Mouse (Mus musculus): ENCODE measurements around the gene Rsph10b. TPM values are rescaled to one million over a fixed set of nuclear protein-coding genes. Genes with fewer than 3 reads are reported as not detected.

Gene Rsph10b
- total RNA-seq, 2 experiments from 2014 or later = 0.32 TPM; not detected in 1

DNA sequence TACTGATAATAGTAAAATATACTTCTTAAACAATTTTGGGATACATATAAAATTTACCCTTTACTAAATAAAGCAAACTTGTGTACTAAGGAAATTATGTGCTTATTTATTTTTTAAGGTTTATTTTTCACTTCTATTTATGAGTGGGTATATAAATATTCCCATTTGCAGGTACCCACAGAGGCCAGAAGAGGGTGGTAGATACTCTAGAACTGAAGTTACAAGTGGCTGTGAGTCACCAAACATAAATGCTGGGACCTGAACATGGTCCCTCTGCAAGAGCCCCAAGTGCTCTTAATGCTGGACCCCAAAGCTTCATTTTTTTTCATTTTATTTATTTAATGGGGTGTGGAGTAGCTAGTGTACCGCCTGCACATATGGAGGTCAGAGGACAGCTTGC lies 1.0 kb downstream of the Rsph10b start:
- 0 out of 2 replicates have a peak, but pooled peaks have one; percentile 37 for ATAC-seq (replicated peaks; ENCODE audit: poor library complexity)

DNA sequence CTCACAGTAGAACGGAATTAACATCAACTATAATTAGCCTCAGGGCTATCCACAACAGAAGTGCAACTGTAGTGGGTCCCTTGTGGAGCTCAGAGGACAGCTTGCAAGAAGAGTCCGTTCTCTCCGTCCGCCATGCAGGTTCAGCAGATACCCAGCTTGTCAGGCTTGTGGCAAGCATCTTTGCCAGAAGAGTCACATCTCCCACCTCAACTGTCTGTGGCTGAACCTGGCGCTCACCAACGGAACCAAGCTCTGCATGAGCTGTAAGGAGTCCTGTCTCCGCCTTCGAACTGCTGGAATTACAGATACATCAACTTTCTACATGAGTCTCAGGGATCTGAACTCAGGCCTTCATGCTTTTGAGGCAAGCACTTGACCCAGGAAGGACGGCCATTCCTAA lies 3.3 kb downstream of the Rsph10b start:
- no peak for ATAC-seq (replicated peaks; ENCODE audit: poor library complexity)

DNA sequence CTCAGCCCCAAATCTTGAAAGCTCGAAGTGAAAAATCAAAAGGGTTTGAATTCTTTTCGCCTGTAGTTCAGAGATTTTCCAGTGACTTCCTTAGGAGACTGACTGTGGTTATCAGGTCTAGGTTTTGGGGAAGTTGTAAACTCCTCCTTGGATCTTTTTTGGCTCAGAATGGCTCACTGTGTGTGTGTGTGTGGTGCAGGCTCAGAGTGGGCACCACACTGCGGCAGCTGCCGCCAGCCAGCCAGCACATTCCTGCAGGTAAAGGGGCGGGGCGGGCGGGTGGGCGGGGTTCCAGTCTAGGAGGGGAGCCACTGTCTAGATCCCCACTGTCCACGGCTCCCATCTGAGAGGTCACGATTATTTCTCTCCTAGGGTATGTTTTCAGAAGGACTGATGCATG lies 8.8 kb downstream of the Rsph10b start:
- ATAC-seq (replicated peaks; ENCODE audit: poor library complexity) = 0 out of 2 replicates have a peak, but pooled peaks have one; percentile 37

DNA sequence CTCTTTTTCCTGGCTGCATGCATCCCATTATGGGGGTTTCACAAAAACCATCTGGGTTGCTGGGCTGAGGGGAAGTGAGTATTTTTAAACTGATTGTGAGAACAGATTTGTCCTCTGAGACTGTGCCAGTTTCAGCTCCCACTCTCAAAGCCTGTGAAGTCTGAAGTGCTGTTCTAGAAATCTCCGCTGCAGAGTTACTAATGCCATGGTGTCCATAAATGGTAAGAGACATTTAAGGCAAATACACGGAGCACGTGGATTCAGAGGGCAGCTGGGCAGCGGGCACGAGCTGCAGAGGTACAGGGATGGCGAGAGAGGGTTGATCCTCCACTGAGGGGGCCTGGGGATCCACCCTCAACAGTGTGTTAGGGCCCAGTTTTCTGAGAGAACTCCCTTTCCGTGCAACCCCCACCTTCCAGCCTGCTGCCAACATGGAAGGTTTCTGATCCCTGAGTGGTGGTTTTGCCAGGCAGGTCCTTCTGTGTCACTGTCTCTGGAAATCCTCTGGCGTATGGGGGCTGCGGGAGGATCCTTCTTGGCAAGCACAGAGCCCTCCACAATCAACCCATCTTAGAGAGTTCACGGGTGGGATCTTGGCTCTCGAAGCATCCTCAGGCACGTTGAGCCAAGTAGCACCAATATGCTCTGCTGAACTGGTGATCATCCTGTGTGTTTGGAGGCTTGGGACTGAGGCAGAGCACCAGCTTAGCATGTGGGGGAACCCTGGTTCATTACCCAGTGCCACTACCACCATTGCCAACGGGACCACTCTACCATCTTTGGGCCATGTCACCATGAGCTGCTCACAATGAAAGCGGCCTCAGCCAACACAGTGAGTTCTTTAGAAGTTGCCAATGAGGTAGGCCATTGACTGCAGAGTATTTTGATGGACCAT lies 10.6 kb downstream of the Rsph10b start:
- no peak for ATAC-seq (replicated peaks; ENCODE audit: poor library complexity)

DNA sequence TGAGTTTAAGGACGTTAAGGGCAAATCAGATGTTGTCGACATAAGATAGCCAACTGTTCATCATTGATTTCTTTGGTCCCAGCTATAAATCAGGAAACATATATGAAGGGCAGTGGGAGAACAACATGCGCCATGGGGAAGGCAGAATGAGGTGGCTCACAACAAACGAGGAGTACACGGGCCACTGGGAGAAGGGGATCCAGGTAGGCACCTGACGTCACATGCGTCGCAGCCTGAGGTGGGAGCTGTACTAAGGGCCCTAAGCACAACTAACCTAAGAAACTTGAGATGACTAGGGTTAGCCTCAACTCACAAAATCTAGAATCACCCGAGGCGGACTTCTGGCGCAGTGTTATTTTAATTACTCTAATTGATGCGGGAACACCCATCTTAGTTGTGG lies 15.5 kb downstream of the Rsph10b start:
- no peak for ATAC-seq (replicated peaks; ENCODE audit: poor library complexity)

DNA sequence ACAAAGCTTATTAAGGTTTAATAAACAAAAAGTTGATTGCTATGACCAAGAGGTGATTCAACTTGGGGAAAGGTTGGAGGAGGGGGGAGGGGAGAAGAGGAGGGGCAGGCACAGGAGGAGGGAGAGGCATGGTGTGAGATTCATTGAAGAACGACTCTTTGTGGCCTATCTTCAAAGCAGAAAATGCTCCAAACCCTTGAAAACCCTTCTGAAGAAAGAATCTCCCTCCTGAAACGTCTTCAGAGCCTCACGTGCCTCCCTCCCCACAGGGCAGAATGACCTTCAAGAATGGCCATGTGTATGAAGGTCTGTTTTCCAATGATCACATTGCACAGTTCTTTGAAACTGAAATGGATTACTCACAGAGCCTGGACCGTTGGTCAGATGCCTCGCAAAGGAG lies 17.2 kb downstream of the Rsph10b start:
- ATAC-seq (replicated peaks; ENCODE audit: poor library complexity) = no peak

DNA sequence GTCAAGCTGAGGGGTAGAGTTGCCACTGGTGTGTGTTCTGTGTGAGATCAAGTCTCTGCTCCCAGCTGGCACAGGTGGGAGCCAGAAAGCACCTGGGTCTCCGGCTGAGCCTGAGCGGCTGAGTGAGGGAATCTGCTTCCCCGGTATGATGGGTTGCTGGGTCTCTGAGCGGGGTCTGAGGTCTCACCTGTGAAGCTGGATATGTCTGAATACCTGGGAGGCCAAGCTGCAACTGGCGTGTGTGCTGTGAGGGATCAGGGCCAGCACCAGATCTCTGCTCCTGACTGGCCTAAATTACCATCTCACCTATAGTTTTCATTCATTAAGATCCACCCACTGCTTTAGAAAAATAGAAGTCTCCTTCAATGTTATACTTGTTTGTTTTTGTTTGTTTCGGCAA lies 24.3 kb downstream of the Rsph10b start:
- no peak for ATAC-seq (replicated peaks; ENCODE audit: poor library complexity)

DNA sequence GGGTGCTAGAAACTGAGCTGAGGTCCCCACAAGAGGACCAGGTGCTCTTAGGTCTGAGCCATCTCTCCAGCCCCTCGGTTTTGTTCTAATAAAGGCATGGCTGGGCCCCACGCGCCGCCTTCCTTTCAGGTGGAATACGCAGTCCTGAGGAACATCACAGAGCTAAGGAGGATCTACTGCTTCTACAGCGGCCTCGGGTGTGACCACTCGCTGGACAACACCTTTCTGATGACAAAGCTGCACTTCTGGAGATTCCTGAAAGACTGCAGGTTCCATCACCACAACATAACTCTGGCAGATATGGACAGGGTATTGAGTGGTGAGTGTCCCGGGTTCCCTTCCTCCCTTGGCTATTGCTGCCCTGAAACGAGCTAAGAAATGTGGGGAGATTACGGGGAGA lies 26.7 kb downstream of the Rsph10b start:
- no peak for ATAC-seq (replicated peaks; ENCODE audit: poor library complexity)

DNA sequence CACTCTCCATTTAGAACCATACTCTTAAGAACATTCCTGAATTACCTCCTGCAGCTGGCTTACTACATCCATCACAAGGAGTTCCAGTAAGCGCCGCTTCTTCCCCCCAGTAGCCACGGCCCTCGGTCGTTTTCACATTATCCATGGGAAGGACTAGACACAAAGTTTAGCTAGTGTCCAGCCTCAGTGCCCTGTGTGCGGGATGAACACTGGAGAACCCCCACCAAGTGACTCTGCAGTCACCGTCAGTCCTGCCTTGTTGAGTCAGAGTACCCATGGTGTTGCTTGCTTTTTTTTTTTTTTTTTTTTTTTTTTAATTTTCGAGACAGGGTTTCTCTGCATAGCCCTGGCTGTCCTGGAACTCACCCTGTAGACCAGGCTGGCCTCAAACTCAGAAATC lies 28.3 kb downstream of the Rsph10b start:
- ATAC-seq (replicated peaks; ENCODE audit: poor library complexity) = no peak

DNA sequence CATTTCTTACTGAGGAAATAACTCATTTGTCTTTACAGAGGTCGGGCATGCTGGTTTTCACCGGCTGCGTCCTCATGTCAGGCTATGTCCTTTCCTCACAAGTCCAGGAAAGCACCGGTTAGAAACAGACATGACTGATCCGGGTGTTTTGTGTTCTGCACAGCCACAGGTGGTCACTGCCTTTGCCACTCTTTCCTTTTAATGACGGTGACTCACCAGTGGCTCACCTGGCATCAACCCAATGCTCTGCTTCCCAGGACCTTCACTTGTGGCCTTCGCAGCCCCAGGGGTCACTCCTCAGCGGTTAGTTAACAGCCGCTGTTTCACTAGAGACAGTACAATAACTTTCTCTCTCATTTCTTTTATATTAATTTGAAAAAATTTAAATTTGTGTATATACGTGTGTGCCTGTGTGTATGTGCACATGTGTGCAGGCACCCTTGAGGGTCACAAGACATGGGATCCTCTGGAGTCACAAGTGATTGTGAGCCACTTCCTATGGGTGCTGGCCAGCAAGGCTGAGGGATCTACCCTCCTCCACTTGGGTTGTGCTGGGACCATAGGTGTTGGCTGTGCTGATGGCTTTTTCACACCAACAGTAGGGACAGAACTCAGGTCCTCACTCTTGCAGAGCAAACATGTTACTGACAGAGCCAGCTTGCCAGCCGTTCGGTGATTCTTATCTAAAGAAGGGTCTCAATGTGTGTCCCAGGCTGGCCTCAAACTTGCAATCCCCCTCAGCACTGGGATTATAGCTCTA lies 32.9 kb downstream of the Rsph10b start:
- no peak for ATAC-seq (replicated peaks; ENCODE audit: poor library complexity)

DNA sequence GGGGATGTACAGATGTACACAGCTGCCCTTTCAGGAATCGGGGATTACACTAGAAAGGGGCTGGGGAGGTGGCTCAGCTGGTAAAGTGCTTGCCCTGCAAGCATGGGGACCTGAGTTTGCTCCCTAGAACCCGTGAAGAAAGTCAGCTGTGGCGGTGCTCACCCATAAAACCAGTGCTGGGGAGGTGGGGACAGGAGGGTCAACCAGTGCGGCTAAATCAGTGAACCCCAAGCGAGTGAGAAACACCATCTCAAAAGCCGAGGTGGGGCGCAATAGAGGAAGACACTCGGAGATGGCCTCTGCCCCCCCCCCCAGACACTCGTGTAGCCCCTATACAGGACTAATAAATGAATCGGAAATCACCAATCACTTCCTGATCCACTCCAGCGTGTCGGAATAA lies 33.8 kb downstream of the Rsph10b start:
- ATAC-seq (replicated peaks; ENCODE audit: poor library complexity) = no peak

DNA sequence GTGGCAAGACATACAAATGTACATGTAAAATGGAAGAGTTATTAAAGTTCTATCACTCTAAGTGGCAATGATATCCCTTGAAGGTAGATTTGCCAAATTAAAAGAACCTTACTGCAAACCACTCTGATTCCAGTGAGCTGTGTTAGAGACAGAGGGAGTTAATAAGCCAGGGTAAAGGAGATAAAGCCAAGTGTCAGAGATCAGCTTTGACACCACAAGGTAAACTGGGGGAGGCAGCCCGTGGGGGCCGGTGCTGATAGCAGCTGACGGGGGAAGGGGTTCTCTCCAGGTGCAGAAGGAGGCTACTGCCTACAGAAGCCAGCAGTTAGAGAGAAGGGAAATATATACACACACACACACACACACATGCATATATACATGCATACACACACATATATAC lies 39.8 kb downstream of the Rsph10b start:
- no peak for ATAC-seq (replicated peaks; ENCODE audit: poor library complexity)

DNA sequence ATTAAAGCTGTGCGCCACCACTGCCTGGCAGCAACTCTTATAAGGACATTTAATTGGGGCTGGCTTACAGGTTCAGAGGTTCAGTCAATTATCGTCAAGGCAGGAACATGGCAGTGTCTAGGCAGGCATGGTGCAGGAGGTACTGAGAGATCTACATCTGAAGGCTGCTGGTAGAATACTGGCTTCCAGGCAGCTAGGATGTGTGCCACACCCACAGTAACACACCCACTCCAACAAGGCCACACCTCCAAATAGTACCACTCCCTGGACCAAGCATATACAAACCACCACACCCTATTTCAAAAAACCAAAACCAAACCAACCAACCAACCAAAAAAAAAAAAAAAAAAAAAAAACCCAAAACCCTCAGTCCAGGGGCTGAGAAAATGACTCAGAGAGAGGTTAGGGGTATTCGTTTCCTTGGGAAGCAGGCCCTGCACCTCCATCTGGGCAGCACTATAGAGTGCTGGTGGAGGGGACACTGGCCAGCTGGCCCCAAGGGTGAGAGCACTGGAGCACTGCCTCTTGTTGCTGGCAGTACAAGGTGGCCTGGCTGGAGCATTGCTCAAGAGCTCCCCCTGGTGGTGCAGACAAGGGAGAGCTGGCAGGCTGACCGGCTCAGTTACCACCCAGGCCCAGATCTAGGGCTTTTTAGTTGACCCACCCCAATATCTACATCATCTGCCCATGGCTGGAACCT lies 42.2 kb downstream of the Rsph10b start:
- ATAC-seq (replicated peaks; ENCODE audit: poor library complexity) = peak; percentile 88

DNA sequence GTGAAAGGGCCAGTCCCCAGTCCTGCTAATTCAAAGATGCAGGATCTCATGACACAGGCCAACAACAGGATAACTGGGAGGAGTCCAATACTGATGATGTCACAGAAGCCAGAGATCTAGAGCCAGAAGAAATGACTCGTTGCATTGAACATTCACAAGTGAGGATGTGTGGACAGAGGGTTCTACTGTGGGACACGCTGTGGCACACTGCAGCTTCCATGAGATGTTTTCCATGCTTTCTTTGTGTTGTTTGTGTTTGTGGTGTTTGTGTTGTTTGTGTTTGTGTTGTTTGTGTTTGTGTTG lies 42.7 kb downstream of the Rsph10b start:
- peak; percentile 16 for ATAC-seq (replicated peaks; ENCODE audit: poor library complexity)

DNA sequence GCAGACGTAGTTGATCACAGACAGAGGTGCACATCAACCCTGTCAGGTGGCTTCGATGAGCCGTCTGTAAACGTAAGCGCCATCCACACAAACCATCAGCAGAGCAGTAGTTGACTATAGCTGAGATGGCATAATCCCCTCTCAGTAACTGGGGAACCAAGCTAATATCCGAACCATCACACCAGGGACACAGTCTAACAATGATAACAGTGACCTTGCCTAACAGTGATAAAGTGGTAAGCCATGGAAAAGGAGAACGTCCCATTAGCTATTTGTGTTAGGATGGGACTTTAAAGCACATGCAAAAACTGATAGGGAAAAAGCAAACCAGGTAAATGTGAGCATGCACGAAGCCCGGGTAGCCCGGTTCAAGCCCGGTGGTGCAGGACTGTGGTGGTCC lies 43.4 kb downstream of the Rsph10b start:
- ATAC-seq (replicated peaks; ENCODE audit: poor library complexity) = no peak

DNA sequence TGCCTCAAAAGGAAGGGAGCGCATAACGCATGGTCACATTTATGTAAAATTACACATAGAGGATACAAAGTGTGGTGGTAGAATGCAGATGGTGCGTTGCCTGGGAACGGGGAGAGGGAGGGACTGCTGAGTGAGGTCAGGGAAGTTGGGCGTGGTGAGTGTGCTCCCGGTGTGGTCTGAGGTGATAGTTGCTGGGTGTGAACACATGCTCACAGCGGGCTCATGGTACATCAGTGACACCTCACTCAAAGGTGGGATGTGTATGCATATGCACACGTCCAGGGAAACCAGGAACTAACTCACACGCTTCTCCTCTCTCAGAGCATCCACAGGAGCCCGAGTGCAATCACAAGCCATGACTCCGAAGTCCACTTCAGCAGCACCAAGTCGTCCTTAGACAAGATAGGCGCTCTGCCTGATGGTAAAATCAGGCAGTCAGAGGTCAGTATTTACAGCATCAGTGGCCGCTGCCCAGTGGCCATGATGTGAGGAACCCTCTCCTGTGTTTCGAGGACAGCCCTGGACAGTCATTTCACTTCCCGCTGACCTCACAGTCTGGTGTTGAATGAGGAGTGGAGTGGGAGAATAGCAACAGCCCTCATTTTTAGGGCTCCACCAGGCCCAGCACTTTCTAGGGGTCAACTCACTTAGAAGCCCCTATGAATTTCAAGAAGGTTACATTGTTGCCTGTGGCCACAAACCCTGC lies 44.0 kb downstream of the Rsph10b start:
- peak; percentile 55 for ATAC-seq (replicated peaks; ENCODE audit: poor library complexity)

DNA sequence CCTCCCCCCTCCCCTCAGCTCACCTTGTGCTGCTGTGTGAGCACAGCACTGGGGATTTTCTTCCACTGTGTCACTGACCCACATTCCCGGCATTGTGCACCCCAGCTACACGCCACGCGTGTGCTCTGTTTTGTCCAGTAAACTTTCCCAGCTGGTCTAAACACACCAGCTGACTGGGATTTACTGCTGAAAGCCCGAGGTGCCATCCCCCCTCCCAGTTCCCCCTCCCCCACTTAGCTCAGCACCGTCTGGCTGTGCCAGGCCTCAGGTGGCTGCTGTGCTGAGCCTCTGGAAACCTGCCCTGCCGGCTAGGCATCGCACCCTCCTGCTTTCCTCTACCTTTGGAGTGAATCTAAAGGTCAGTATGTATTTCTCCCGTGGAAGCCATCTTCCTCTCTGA lies 48.0 kb downstream of the Rsph10b start:
- ATAC-seq (replicated peaks; ENCODE audit: poor library complexity) = no peak

DNA sequence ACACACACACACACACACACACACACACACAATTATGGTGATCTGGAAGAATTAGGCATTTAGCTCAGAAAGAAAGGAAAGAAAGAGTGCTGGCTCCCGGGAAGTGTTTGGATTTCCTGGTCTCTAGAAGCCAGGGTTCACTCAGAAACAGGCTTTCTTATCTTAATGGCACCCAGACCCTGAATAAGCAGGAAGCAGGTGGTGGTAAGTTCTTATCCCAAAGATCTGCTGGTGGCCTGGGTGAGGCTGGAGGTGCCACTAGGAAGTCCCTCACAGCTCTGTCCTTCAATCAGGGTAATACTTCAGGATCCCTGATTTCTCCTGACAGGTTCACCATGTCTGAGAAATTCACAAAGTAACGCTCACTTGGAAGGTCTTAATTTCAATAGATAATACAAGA lies 49.5 kb downstream of the Rsph10b start:
- no peak for ATAC-seq (replicated peaks; ENCODE audit: poor library complexity)

DNA sequence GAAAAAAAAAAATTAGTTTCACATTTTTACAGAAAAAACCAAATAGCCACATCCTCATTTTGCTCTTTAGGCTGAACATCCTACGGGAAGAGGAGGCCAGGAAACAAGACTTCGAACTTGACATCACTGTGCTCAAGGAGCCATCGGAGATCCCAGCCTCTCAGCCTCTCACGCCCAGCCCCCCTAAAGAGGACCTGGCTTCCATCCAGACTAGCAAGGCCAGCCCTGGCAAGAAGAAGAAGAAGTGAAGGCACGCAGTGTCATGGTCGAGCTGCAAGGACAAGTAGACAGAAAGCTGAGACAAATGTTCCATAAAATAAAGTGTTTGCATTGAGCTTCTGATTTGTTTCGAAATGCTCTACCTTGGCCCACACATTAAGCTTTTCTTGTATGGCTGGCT lies 52.5 kb downstream of the Rsph10b start:
- no peak for ATAC-seq (replicated peaks; ENCODE audit: poor library complexity)

DNA sequence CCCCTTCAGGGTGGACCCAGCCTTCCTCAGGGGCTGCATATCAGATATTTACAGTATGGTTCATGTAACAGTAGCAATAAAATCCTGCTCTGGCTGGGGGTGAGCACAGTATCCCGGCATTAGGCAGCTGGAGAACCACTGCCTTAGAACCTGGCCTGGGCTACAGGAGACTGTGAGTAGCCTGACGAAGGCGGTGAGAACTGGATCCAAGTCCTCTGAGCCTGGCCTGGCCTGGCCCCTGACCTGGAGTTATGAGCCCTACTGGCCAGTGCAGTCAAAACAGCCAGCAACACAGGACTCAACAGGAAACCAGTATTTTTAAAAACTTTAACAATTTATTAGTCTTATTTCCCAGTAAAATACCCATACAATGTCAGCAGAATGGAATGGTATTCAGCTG lies 54.8 kb downstream of the Rsph10b start:
- no peak for ATAC-seq (replicated peaks; ENCODE audit: poor library complexity)

DNA sequence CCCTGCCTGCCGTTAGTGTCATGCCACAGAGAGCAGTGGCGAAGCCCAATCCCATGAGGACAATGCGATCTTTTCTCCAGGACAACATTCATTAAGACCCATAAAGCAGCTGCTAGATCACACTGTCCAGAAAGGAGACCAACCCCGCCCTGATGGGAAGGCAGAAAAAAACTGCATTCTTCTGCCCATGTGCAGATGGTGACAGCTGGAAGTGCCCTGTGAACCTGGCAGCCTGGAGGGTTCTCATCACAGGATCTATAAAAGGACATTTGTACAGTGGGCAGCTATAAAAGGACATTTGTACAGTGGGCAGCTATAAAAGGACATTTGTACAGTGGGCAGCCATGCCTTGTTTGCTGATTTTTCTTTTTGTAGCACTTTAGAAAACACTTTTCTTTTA lies 56.2 kb downstream of the Rsph10b start:
- ATAC-seq (replicated peaks; ENCODE audit: poor library complexity) = no peak
